Mouse (Mus musculus) 416B (cell line): ENCODE data around the gene Krtap1-4.
"Not testable (repeated sequence)": the region's sequence is repeated elsewhere in the genome, so short reads cannot be mapped to it uniquely, and the experiment has no call there.

Experiments
- DNase-seq: peaks from one replicate; pipeline ENCODE4 v3.0.0; 2011; ENCODE audit warnings: low read depth

Krtap1-4 gene

GRCm38 (mm10) chr11:99583245-99583704 is at the start of gene Krtap1-4:
TSS of gene Krtap1-4 (minus strand) at chr11:99583654.
- no peak for DNase-seq

- no peak for DNase-seq
Observed at GRCm38 (mm10) chr11:99630890-99631289, 47.4 kb upstream of the Krtap1-4 start.

- no peak for DNase-seq
Observed at GRCm38 (mm10) chr11:99628138-99628537, 44.7 kb upstream of the Krtap1-4 start, which contains the start of gene Krtap4-1. TSS of gene Krtap4-1 (minus strand) at chr11:99628238.

DNA sequence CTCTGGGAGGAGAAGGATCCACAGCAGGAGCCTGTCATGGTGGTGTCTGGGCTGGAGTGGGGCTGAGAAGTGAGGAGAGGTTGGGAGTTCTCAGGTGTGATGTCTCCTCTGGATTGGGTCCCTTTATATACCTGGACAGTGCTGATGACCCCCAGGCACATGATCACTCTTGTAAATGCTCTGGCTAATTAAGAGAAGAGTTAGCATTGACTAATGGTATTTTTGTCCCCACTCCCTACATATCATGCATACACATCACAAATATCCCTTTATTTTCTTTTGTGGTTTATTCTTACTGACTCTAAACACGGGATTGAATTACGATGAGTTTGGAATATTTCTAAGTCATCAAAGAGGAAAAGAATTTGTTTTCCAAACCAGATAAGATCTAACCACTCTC is 36.9 kb upstream of the Krtap1-4 start, which contains the start of gene Gm11562:
Gm11562 (minus strand) TSS at position 101 of the 400 bp plus-strand sequence.
- no peak for DNase-seq

- DNase-seq = no peak
Observed at GRCm38 (mm10) chr11:99614796-99615363, 31.4 kb upstream of the Krtap1-4 start, which contains the start of gene Krtap2-4. TSS of gene Krtap2-4 (minus strand) at chr11:99614846.

DNA sequence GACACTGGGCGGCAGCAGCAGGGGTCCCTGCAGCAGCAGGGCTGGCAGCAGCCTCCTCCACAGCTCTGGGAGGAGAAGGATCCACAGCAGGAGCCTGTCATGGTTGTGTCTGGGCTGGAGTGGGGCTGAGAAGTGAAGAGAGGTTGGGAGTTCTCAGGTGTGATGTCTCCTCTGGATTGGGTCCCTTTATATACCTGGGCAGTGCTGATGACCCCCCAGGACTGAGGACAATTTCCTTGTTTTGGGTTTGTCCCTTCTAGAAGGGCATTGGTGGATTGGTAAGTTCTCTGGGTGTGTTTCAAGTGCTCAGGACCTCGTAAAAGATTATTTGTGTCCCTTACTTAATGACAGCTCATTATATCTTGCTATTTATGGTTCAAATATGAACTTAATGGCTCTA is 26.6 kb upstream of the Krtap1-4 start, which contains the start of gene Gm11937:
Gm11937 (minus strand) TSS at position 101 of the 400 bp plus-strand sequence.
- not testable (repeated sequence) for DNase-seq

DNA sequence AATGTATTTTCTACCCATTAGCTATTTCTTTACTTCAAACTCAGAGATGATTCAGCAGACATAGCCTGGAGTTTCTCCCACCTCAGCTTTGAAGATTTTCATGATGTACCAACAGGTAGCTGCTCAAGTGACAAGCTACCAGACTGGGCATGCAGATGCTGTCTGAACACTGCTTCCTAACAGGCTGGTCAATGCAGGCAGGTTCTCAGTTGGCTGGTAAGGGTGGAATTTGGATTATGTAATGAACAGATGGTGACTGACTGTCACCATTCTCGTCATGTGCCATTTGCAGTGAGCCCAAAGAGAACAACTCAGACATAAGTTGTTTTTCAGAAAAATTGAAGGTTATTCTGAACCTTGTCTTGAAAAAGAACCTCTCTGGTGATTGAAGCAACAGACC is 25.7 kb upstream of the Krtap1-4 start:
- no peak for DNase-seq

DNA sequence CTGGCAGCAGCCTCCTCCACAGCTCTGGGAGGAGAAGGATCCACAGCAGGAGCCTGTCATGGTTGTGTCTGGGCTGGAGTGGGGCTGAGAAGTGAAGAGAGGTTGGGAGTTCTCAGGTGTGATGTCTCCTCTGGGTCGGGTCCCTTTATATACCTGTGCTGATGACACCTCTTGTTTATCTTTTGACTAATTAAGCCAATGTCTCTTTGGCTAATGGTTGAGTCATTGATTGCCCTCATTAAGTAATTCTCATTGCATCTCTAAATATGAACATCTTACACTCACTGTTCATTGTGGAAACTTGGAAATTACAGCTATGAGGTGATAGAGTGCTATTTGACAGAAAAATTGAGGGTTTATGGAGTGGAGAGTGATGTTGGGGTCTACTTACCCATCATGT is 19.8 kb upstream of the Krtap1-4 start, which contains the start of gene Gm11938:
Gm11938 (minus strand) TSS at position 101 of the 400 bp plus-strand sequence.
- DNase-seq = not testable (repeated sequence)

DNA sequence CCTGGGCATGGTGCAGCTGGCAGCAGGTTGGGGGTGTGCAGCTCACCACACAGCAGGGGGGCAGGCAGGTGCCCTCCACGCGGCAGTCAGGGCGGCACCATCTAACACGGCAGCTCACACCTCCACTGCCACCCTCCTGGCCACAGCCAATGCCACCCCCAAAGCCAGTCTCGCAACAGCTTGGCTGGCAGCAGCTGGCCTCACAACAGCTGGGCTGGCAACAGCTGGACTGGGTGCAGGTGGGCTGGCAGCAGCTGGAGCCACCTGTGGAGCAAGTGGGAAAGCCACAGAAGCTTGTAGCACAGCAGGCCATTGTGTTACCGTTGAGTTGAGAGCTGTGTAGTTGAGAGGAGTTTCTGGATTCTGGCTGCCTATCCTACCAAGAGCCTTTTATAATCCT is 14.3 kb upstream of the Krtap1-4 start, which contains the start of gene Krtap9-3:
Krtap9-3 (minus strand) TSS at position 364 of the 400 bp plus-strand sequence.
- DNase-seq = not testable (repeated sequence)

DNA sequence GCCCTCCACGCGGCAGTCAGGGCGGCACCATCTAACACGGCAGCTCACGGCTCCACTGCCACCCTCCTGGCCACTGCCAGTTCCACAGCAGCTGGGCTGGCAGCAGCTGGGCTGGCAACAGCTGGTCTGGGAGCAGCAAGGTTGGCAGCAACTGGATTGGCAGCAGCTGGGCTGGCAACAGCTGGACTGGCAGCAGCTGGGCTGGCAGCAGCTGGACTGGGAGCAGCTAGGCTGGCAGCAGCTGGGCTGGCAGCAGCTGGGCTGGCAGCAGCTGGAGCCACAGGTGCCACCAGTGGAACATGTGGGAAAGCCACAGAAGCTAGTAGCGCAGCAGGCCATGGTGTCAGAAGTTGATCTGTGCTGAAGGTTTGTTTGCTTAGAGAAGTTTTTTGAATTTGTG is 7.5 kb upstream of the Krtap1-4 start, which contains the start of gene Krtap1-3:
Krtap1-3 (minus strand) TSS at position 359 of the 400 bp plus-strand sequence.
- DNase-seq = no peak

- DNase-seq = no peak
Observed at GRCm38 (mm10) chr11:99585096-99585495, 1.6 kb upstream of the Krtap1-4 start.

- peak; percentile 2 for DNase-seq
Observed at GRCm38 (mm10) chr11:99581564-99581963, 1.9 kb downstream of the Krtap1-4 start.

GRCm38 (mm10) chr11:99581051-99581450 is 2.4 kb downstream of the Krtap1-4 start:
- no peak for DNase-seq

GRCm38 (mm10) chr11:99580636-99581035 is 2.8 kb downstream of the Krtap1-4 start, which contains the start of gene Krtap1-5:
TSS of gene Krtap1-5 (minus strand) at chr11:99581016.
- no peak for DNase-seq

GRCm38 (mm10) chr11:99574106-99574505 is 9.3 kb downstream of the Krtap1-4 start:
- DNase-seq = peak; percentile 61

GRCm38 (mm10) chr11:99573164-99573563 is 10.3 kb downstream of the Krtap1-4 start:
- no peak for DNase-seq

GRCm38 (mm10) chr11:99566530-99566929 is 16.9 kb downstream of the Krtap1-4 start, which contains the start of gene Krtap3-1:
TSS of gene Krtap3-1 (minus strand) at chr11:99566630.
- no peak for DNase-seq

GRCm38 (mm10) chr11:99562580-99562979 is 20.9 kb downstream of the Krtap1-4 start:
- no peak for DNase-seq

GRCm38 (mm10) chr11:99559366-99559765 is 24.1 kb downstream of the Krtap1-4 start, which contains the start of gene Gm11939:
TSS of gene Gm11939 (minus strand) at chr11:99559466.
- no peak for DNase-seq

DNA sequence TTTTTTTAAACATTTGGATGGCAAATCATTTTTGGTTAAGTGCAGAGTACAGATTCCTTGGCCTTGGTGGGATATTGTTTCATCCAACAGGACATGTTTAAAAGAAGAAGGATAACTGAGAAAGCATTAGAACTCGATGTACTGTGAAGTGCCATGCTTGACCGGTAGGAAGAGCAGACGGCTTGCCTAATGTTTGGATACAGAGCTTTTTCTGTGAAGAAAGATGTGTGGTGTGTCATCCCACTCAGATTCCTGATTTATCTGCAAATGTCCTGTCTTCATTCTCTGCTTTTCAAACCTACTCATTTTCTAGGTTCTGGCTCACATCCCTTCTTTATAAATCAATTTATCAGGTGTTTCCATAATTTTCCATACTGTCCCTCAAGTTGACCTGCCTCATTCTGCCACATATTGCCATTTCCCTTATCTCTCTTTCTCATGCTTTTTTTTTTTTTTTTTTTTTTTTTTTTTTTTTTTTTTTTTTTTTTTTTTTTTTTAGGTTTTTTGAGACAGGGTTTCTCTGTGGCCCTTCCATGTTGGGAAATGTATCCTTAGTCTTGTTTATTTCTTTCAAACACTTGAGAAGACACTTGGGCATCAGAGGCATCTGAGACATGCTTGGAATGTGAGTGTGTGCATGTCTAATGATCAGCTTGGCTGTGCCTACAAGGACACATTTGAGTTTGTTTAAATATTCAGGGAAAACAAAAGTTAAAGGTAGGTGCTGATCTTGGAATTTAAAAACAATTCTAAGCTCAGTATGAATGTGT is 25.3 kb downstream of the Krtap1-4 start:
- DNase-seq = no peak

GRCm38 (mm10) chr11:99556753-99557152 is 26.7 kb downstream of the Krtap1-4 start, which contains the start of gene Krtap3-2:
TSS of gene Krtap3-2 (minus strand) at chr11:99556853.
- DNase-seq = no peak

DNA sequence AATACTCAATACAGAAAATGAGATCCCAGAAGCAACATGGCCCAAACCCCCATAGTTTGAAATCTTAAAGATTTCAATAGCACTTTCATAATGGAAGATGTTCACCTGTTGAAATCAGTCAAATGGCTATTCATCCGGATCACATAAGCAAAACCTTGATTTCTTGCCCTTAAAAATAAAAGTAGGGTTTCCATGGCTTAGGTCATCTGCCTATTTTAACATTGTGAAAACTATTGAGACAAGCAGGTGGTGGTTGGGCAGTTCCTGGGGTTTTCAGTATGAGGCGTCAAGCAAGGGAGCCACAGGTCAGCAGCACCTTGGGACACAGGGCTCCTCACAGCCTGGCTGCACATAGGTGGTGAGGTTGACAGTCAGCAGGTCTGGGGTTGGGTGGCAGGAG is 27.3 kb downstream of the Krtap1-4 start:
- no peak for DNase-seq
